19 mouse cellular contexts compared by ENCODE assay signal in genomic region chr16:18969420-18970128, GRCm38 (mm10).
DNase-seq lines count a peak whose midpoint lies in the region.
"Had no signal": no experiment of that assay in that cellular context is flagged by ENCODE, and none has a peak within 500 bp of the region (broad histone marks: within the 10 kb centered on the region; RNA-seq: fewer than 3 reads in every experiment).

No protein-coding gene starts in this region.

- intact Hi-C loops in left cerebral cortex, postnatal 4 days (cut with DNase I) = no loop called here

- WGBS in heart, embryonic 10.5 days = 76% methylated on average over 9 of the region's 9 CpGs

- no peaks in the 10 kb centered on the region; the same call in 1 of the 2 replicates for H3K9me3 ChIP-seq in heart, embryonic 10.5 days
- H3K9me3 ChIP-seq: embryonic facial prominence, embryonic 15.5 days; heart, embryonic 15.5 days; hindbrain, embryonic 10.5 days; liver, embryonic 13.5 days had no signal

- no peak overlapping the region for H3K4me3 ChIP-seq in heart, embryonic 10.5 days
- H3K4me3 ChIP-seq: embryonic facial prominence, embryonic 15.5 days; heart, embryonic 15.5 days; hindbrain, embryonic 10.5 days; layer of hippocampus, adult 2 months; liver, embryonic 13.5 days; neural tube, embryonic 15.5 days had no signal

- no peaks in the 10 kb centered on the region for H3K27me3 ChIP-seq in heart, embryonic 10.5 days (ENCODE audit: insufficient read depth, poor library complexity, severe bottlenecking)
- H3K27me3 ChIP-seq: embryonic facial prominence, embryonic 15.5 days; heart, embryonic 15.5 days; liver, embryonic 13.5 days; neural tube, embryonic 15.5 days had no signal

- H3K36me3 ChIP-seq in heart, embryonic 10.5 days = peaks cover 32% of the 10 kb centered on the region

- 0 out of 2 replicates have a peak overlapping the region, but pooled peaks have one; percentile 7 for H3K27ac ChIP-seq in heart, embryonic 10.5 days
- H3K27ac ChIP-seq: embryonic facial prominence, embryonic 15.5 days; hindbrain, embryonic 10.5 days; layer of hippocampus, adult 2 months; liver, embryonic 13.5 days; macrophage; neural tube, embryonic 15.5 days had no signal

- peak; percentile 10 for DNase-seq in adrenal gland, postnatal 10 days
- no peak for DNase-seq in adrenal gland, postnatal 25 days
- no peak for DNase-seq in heart, embryonic 10.5 days (ENCODE audit: low spot score)
- no peak for DNase-seq in heart, postnatal 4 days
- DNase-seq in left cerebral cortex, postnatal 4 days = peak; percentile 5
- no peak for DNase-seq in left cerebral cortex, adult 18-20 months (ENCODE audit: low spot score in 2 of 2)
- peak; percentile 55 for DNase-seq in brain, adult 2 months (ENCODE audit: low read depth, low spot score)
- DNase-seq: adrenal gland, adult 8-10 months; cerebellum, adult 9-10 months; kidney, postnatal 25 days; liver, embryonic 13.5 days; lung, adult 2 months; thymus, postnatal 25 days had no signal

- peaks cover 33% of the 10 kb centered on the region for H3K4me1 ChIP-seq in heart, embryonic 10.5 days
- H3K4me1 ChIP-seq: embryonic facial prominence, embryonic 15.5 days; hindbrain, embryonic 10.5 days; liver, embryonic 13.5 days; neural tube, embryonic 15.5 days had no signal

Comparison
In these comparisons a context has a peak if more than half of its experiments do, and no peak if none do; other contexts are left out.
1. DNase-seq: peak in adrenal gland, postnatal 10 days (single experiment), left cerebral cortex, postnatal 4 days (single experiment) and brain, adult 2 months (single experiment); none in adrenal gland, postnatal 25 days (single experiment), heart, embryonic 10.5 days (single experiment), heart, postnatal 4 days (single experiment) and left cerebral cortex, adult 18-20 months (0 of 2).